Mouse (Mus musculus): ENCODE data around the gene Zmat3.

Zmat3 gene

GRCm38 (mm10) chr3:32371957-32372356 lies 6.1 kb upstream of the Zmat3 start:
- no peak for DNase-seq (ENCODE audit: low spot score in 2 of 2)

GRCm38 (mm10) chr3:32367516-32367915 lies 1.7 kb upstream of the Zmat3 start:
- DNase-seq (ENCODE audit: low spot score in 2 of 2), result no peak

- no peak for DNase-seq (ENCODE audit: low spot score in 2 of 2)
These were observed 476 bp upstream of the Zmat3 start for GRCm38 (mm10) chr3:32366246-32366734.

DNA sequence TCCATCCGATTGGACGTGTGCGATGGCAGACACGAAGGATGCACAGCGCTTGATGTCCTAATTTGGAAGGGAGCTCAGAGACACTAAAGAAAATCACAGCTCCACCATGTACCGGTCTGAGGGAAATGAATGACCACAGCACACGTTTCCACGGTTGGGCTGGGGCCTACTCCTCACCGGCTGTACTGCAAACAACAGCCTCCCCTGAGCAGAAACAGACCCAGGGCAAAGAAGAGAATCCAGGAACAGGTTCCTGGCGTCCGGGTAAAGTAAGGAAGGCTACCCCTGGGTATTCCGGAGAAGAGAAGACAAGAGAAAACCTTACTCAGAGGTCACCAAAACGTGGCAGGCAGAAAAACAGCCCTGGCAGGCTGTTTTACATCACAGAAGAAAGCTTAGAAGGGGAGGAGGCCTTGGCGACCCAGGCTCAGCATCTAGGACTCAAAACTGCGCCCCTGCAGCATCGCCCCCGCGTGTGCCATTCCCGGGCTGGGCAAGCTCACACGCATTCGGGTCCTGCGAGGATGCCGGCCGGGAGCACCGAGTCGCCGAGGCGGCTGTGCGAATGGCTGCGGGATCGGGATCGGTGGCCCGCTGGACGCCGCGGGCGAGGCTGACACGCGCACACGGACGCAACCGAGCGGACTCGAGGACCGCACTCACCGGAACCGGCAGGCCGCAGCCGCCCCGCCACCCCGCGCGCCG lies 821 bp downstream of the Zmat3 start:
- peak in 1 of 2 experiments; percentile 44 for DNase-seq (ENCODE audit: low spot score in 2 of 2)

GRCm38 (mm10) chr3:32364195-32364594 lies 1.6 kb downstream of the Zmat3 start:
- DNase-seq (ENCODE audit: low spot score in 2 of 2), result no peak

DNA sequence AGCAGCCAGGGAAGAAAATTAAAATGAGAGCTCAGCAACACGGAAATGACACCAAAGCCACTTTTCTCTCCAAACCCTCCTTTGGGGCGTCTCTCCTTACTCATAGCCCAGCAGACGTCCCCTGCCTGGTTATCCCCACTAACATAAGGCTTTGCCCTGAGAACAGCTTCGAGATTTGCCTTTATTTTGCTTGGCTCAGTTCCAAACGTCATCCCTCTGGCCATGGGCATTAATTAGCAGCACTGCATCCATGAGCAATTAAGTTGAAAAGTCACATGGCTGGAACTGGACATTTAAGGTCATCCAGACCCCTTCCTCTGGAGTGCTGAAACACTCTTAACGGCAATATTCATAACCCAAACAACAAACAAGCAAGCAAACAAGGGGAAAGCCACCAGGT lies 4.6 kb downstream of the Zmat3 start:
- DNase-seq (ENCODE audit: low spot score in 2 of 2), result no peak

DNA sequence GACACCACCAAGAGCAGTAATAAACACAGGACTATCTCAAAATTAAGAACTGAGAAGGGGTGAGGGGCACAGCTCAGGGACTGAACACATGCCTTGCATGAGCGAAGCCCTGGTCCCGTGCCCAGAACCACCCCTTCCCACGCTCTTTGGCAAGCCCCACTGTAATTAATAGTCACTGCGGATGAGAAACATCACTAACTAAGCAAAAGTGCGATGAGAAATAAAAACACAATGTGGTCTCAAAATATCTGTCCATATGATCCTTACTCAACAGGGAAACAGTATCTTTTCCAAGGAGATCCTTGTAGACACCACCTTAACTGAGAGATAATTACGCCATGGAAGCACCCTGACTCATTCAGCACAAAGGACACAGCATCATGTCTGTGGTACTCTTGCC lies 17.9 kb downstream of the Zmat3 start:
- DNase-seq (ENCODE audit: low spot score in 2 of 2), result peak in 1 of 2 experiments; percentile 70

DNA sequence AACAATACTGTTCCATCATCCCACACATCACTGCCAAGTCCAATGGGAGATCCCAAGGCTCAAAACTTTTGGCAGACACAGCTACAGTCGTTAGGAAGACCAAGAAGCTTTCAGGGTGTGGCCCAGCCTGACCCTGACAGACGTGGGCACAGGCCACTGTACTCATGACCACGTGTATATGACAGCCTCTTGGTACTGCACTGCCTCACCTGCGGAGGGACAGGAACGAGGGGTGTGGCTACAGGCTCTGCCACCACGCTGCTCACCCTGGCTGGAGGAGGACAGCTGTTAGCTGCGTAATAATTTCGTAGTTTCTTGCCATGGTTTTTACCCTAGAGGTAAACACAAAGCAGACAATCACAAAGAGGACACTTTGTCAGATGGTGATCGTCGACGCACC lies 20.6 kb downstream of the Zmat3 start:
- no peak for DNase-seq (ENCODE audit: low spot score in 2 of 2)

DNA sequence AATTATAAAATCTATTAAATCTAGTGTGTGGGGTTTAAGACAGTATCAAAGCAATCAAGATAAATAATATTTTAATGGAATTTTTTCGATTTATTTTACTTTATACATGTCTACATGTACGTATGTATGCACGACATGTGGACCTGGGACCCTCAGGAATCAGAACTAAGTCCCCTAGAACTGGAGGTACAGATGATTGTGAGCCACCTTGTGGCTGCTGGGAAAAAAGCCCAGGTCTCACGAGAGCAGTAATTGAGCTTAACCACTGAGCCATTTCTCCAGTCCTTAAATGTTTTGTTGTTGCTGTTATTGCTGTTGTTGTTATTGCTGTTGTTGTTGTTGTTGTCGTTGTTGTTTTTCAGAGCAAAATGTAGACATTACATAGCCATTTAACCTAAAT lies 21.0 kb downstream of the Zmat3 start:
- DNase-seq (ENCODE audit: low spot score in 2 of 2), result no peak

DNA sequence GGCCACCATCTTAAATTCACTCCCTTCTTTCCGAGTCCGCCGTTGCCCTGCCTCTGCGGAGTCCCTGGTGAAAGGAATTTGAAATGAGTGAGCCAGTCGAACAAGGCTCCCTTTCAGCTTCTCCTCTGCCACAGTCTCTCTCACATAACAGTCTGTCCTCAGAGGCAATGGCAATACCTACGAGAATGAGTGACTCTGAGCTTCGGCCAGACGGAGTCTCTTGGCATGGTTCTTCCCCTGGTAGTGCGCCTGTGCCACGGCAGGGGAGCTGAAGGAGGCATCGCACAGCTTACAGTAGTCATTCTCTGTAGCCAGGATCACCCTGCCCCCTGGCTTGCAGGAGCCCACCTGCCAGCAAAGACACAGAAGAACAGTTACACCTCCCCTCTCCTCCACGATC lies 22.4 kb downstream of the Zmat3 start:
- no peak for DNase-seq (ENCODE audit: low spot score in 2 of 2)

DNA sequence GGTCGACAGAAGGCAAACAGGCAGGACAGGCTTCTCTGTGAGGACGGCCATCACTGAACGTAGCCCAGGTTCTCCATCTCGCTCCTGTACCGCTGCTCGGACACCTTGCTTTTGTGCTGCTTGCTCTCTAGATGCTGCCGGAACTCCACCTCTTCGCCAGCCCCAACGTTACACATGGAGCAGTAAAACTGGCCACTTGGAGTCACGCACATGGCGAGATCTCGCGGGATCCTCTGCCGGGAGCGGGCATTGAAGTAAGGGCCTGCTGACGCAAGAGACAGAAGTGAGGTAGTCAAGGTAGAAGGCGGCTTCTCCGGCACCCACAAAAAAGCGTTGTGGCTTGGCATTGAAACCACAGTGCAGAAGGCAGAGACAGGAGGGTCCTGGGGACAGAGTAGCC lies 24.4 kb downstream of the Zmat3 start:
- no peak for DNase-seq (ENCODE audit: low spot score in 2 of 2)

DNA sequence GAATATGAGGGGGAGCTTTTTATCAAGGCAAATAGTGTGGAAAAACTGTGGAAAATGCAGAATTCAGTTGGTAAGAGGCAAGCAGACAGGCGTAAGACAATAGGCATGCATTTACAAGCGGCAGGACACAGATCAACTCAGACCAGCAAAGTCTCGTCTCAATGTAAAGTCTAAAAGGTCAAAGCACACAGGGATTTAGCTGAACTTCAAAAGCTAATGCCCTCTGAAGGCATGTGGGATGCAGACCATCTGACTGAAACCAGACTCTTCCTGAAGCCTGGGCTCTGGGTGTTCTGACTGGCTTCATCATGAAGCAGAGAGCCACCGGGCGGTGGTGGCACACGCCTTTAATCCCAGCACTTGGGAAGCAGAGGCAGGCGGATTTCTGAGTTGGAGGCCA lies 27.6 kb downstream of the Zmat3 start:
- no peak for DNase-seq (ENCODE audit: low spot score in 2 of 2)

DNA sequence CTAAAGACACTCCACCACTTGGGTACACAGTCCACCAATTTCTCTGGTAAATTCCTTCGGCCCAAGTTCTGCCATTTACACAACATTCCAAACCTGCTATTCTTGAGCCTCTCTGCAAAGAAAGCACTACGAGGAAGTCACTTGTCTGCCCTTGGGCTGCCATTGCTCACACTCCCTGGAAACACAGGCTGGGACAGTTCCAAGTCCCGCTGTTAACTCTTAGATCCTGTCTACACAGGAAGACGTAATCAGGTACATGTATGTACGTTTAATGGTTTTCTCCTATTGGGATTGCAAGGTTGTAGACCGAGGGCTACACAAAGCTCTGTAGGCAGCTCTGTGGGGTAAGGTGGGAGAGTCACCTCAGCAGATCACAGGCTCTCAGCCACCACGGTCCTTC lies 28.0 kb downstream of the Zmat3 start:
- DNase-seq (ENCODE audit: low spot score in 2 of 2), result no peak

- DNase-seq (ENCODE audit: low spot score in 2 of 2), result no peak
These were observed 30.9 kb downstream of the Zmat3 start for GRCm38 (mm10) chr3:32334901-32335300.

DNA sequence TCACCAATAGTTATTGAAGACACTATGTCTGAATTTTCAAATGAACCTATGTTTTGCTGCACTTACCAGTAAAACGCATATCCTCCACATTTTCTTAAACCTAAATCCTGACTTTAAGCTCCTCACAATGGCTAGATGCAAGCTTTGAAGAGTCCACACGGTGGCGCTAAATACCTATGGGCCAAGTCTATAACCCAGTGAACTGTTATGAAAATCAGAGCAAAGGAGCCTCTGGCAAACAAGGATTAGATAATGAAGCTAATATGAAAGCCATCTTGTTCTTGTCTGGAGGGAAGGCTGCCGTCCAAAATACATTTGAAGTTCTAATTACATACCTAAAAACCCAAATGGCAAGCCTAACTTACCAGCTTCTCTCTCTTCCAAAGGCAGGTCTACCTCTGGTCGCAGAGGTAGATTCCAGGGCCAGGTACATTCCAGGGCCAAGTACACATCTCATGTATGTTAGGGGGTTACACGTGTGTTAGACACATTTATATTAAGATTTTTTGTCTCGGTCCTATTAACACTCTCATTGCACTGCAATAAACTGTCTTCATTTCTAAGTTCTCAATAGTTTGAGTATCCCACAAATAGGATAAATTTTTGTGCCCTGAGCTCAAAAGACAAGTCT lies 32.2 kb downstream of the Zmat3 start:
- peak; percentile 60 to 87 for DNase-seq (ENCODE audit: low spot score in 2 of 2)

DNA sequence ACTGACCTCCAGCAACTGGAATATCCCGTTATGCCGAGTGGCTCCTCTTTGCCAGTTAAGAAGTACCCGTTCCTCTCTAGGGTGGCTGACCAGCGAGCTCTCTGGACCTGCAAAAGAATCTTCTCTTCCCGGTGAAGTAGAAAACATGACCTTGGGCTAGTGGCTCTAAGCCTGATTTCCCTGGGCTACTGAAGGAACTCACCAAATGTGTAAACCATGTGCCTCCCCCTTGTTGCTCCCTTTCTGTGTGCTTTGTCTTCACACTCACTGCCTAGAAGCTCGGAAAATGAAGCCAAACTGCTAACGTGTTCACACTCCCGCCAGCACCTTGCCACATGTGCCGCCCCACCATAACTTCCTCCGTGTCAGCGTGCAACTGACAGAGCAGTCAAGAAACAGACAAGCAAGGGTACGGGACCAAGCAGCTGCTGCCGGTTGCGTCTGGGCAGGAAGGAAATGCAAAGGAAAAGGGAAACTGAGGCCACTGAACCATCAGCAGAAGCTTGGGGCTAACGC lies 47.9 kb downstream of the Zmat3 start:
- DNase-seq (ENCODE audit: low spot score in 2 of 2), result no peak

DNA sequence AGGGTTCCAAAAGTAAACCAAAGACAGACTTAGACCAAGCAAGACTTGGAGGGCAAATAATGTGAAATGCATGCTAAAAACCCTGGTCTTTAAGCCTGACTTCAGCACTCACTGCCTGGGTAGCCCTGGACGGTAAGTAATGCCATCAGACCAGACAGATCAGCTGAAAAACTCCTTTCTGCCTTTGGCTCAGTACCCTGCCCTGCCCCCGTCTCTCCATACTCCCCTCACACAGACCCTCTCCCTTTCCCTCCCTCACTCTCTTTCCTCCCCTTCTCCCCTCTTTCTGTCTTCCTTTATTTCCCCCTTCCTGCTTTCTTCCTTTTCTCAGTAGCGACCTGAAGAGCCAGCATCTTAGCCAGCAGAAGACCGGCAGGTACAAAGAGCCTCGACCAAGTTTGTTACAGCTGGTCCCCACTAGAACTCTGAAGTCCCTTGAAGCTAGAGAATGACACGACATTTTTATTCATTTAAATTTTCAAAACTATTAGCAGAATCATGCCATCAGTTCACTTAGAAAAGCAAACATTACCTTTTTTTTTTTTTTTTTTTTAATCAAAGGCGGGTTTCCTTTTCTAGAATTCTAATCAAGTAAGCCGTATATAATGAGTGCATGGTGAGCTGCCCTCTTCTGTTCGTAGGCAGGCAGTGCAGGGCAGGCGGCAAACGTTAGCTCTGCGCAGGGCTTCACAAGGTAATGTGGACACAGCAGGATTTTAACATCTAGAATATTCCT lies 48.5 kb downstream of the Zmat3 start:
- peak in 1 of 2 experiments; percentile 68 for DNase-seq (ENCODE audit: low spot score in 2 of 2)

DNA sequence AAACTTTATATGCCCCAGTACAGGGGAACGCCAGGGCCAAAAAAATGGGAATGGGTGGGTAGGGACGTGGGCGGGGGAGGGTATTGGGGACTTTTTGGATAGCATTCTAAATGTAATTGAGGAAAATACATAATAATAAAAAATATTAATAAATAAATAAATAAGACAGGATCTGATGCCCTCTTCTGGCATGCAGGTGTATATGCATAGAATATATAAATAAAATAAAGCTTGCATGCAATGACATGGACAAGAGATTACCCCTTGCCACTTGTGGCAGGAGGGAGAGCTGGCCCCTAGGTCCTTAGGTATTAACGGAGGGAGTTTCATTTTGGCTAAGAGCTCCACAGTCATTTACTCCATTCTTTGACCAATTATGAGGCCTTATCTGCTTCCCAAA lies 51.1 kb downstream of the Zmat3 start:
- DNase-seq (ENCODE audit: low spot score in 2 of 2), result no peak

- DNase-seq (ENCODE audit: low spot score in 2 of 2), result no peak
These were observed 61.6 kb downstream of the Zmat3 start for GRCm38 (mm10) chr3:32304171-32304570.

DNA sequence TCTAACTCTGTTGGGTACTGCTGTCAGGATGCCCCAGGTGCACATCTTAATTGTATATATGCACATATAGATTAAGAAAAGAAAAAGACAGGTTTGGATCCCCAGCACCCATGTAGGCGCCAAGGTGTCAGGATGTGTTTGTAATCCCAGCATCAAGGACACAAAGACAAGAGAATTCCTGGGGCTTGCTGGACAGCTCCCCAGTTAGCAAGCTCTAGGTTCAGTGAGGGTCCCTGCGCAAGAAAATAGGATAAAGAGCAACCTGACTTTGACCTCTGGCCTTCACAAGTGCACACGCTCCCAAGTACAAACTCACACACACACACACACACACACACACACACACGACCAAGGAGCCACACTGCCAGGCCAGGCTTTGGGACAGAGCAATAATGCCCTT lies 73.8 kb downstream of the Zmat3 start:
- no peak for DNase-seq (ENCODE audit: low spot score in 2 of 2)

Data from left cerebral cortex, adult 9 months (tissue).